Mouse (Mus musculus): ENCODE measurements around the gene Alg14. TPM values are rescaled to one million over a fixed set of nuclear protein-coding genes. Genes with fewer than 3 reads are reported as not detected.

Gene Alg14
- 4.2 and 4.9 TPM in 2 replicates for total RNA-seq (2023)

DNA sequence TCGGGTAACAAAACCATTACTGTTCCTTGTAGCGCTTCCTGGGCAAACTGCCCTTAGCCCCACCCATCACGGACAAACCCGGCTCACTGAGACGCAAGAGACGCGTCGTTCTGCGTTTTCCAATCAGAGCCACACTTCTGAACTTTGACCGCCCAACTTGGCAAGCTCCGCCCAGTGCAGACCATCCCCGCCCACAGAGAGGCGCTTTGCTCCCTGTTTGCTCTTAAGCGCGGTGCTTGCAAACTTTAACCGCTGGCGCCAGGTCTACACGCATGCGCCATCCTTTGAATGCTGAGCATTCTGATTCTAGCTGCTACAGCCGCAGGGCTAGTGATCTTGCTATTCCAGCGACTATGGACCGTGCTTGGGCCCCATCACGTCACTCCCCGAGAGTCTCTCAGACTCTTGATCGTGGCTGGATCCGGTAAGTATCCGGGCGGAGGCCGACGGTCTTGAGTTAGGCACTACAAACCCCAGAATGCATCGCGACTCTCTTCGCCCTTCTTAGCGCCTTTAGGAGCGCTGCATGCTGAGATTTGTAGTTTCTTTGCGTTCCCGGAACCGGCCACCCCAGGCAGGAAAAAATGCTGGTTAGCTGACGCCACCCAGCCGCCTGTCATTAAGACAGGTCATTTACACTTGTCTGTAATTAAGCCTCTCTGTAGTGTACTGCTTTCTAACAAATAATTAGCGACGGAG, at the start of gene Alg14:
Gene Alg14 (plus strand): TSS at position 214 of the 699 bp plus-strand sequence.

DNA sequence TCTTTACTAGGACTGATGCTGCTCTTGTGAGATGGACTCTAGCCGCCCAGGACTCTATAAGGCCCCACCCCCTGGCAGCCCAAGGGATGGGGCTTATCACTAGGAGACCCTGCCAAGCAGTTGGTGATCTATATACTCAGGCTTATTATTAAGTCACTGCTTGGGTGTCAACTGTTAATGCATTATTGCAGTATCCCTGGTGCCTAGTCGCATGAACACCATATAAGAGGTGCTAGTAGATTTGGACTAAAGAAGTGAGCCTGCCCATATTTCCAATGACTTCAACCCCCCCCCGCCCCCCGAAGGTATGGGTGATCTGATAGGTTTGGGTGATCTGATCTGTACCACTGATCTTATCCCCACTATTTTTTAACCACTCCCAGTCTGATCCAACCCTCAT, 8.6 kb upstream of the Alg14 start, which contains the start of gene Tmem56:
Gene Tmem56 (minus strand): TSS at position 101 of the 400 bp plus-strand sequence.

Other genes starting within 250 kb of the Alg14 start
- 1.3 and 2.2 TPM in 2 replicates for gene Rwdd3, start 120.1 kb upstream of the Alg14 start, total RNA-seq (2023)
- gene Tmem56, start 8.7 kb upstream of the Alg14 start, total RNA-seq (2023) = 0.09 and 0.29 TPM in 2 replicates
- 3.3 and 4.3 TPM in 2 replicates for gene Cnn3, start 134.7 kb downstream of the Alg14 start, total RNA-seq (2023)
- 0.14 TPM in 1 of 2 replicates, not detected in the other for gene Slc44a3, start 240.6 kb downstream of the Alg14 start, total RNA-seq (2023)